Mouse (Mus musculus): ENCODE measurements around the gene Amz1. TPM values are rescaled to one million over a fixed set of nuclear protein-coding genes. Genes with fewer than 3 reads are reported as not detected.

The Amz1 gene
- total and polyA plus RNA-seq, 2 experiments from 2014 or later, result 0.08 to 0.94 TPM

GRCm38 (mm10) chr5:140735297-140735696 lies 11.4 kb downstream of the Amz1 start:
- TF ChIP-seq EP300 (IDR thresholded peaks at IDR 0.05; ENCODE audit: low read depth), result no peak
- H3K9me3 ChIP-seq (replicated peaks; ENCODE audit: control insufficient read depth, low read length), result no peaks in the 10 kb centered on the region
- no peaks in the 10 kb centered on the region for H3K36me3 ChIP-seq (replicated peaks; ENCODE audit: control insufficient read depth, insufficient read depth, low read length)
- H3K27me3 ChIP-seq (ENCODE audit: control insufficient read depth, insufficient read depth, low read length), result peaks cover 26% of the 10 kb centered on the region
- 0% methylated on average over 22 of the region's 22 CpGs for WGBS
- peaks cover 6% of the 10 kb centered on the region for H3K4me1 ChIP-seq (ENCODE audit: control insufficient read depth, insufficient read depth)
- H3K4me2 ChIP-seq (ENCODE audit: low read depth, low read length), result peak overlapping the region; percentile 56
- H3K4me3 ChIP-seq (ENCODE audit: low read depth, low read length), result peak overlapping the region; percentile 33
- no peak overlapping the region for H3K27ac ChIP-seq (ENCODE audit: low read depth)
- no peak overlapping the region; the same call in 1 of the 2 replicates for H3K9ac ChIP-seq (replicated peaks; ENCODE audit: low read depth, low read length)
- ATAC-seq (ENCODE audit: insufficient read depth, low read depth) (no peak; the same call in 1 of the 2 replicates), DNase-seq (ENCODE audit: low spot score) (peak; percentile 33)

GRCm38 (mm10) chr5:140736166-140736565 lies 12.2 kb downstream of the Amz1 start:
- TF ChIP-seq EP300 (IDR thresholded peaks at IDR 0.05; ENCODE audit: low read depth), result no peak
- TF ChIP-seq CTCF (IDR thresholded peaks at IDR 0.05; ENCODE audit: low read depth), result no peak
- H3K27ac ChIP-seq (ENCODE audit: low read depth), result no peak overlapping the region
- H3K9me3 ChIP-seq (replicated peaks; ENCODE audit: control insufficient read depth, low read length), result no peaks in the 10 kb centered on the region
- peaks cover 26% of the 10 kb centered on the region for H3K27me3 ChIP-seq (ENCODE audit: control insufficient read depth, insufficient read depth, low read length)
- DNase-seq (ENCODE audit: low spot score) (no peak), ATAC-seq (ENCODE audit: insufficient read depth, low read depth) (no peak)
- no peaks in the 10 kb centered on the region for H3K36me3 ChIP-seq (replicated peaks; ENCODE audit: control insufficient read depth, insufficient read depth, low read length)
- H3K4me3 ChIP-seq (ENCODE audit: low read depth, low read length), result no peak overlapping the region
- H3K4me2 ChIP-seq (ENCODE audit: low read depth, low read length), result no peak overlapping the region; the same call in 1 of the 2 replicates
- peaks cover 6% of the 10 kb centered on the region for H3K4me1 ChIP-seq (ENCODE audit: control insufficient read depth, insufficient read depth)
- no peak overlapping the region for H3K9ac ChIP-seq (replicated peaks; ENCODE audit: low read depth, low read length)
- WGBS, result 16% methylated on average over 12 of the region's 13 CpGs

- H3K27ac ChIP-seq (ENCODE audit: low read depth), result no peak overlapping the region
- H3K27me3 ChIP-seq (ENCODE audit: control insufficient read depth, insufficient read depth, low read length), result peaks cover 23% of the 10 kb centered on the region
- H3K4me1 ChIP-seq (ENCODE audit: control insufficient read depth, insufficient read depth), result peaks cover 6% of the 10 kb centered on the region
- H3K4me2 ChIP-seq (ENCODE audit: low read depth, low read length), result no peak overlapping the region
- TF ChIP-seq EP300 (IDR thresholded peaks at IDR 0.05; ENCODE audit: low read depth), result no peak
- no peak for TF ChIP-seq CTCF (IDR thresholded peaks at IDR 0.05; ENCODE audit: low read depth)
- no peaks in the 10 kb centered on the region for H3K36me3 ChIP-seq (replicated peaks; ENCODE audit: control insufficient read depth, insufficient read depth, low read length)
- H3K9ac ChIP-seq (replicated peaks; ENCODE audit: low read depth, low read length), result no peak overlapping the region
- DNase-seq (ENCODE audit: low spot score), result no peak
- 70% methylated on average over 12 of the region's 12 CpGs for WGBS
- no peak for ATAC-seq (ENCODE audit: insufficient read depth, low read depth)
- no peaks in the 10 kb centered on the region for H3K9me3 ChIP-seq (replicated peaks; ENCODE audit: control insufficient read depth, low read length)
- H3K4me3 ChIP-seq (ENCODE audit: low read depth, low read length), result no peak overlapping the region
Observed at GRCm38 (mm10) chr5:140739813-140740212, 15.9 kb downstream of the Amz1 start.

GRCm38 (mm10) chr5:140741040-140741439 lies 17.1 kb downstream of the Amz1 start:
- 60% methylated on average over 11 of the region's 11 CpGs for WGBS

GRCm38 (mm10) chr5:140741877-140742276 lies 17.9 kb downstream of the Amz1 start:
- Histone ChIP-seq H3K4me2 (ENCODE audit: low read depth, low read length) (no peak overlapping the region), H3K4me1 (ENCODE audit: control insufficient read depth, insufficient read depth) (no peaks in the 10 kb centered on the region), H3K9me3 (replicated peaks; ENCODE audit: control insufficient read depth, low read length) (no peaks in the 10 kb centered on the region), H3K4me3 (ENCODE audit: low read depth, low read length) (no peak overlapping the region), H3K27ac (ENCODE audit: low read depth) (no peak overlapping the region), H3K27me3 (ENCODE audit: control insufficient read depth, insufficient read depth, low read length) (peaks cover 4% of the 10 kb centered on the region; the same call in 1 of the 2 replicates), H3K36me3 (replicated peaks; ENCODE audit: control insufficient read depth, insufficient read depth, low read length) (no peaks in the 10 kb centered on the region), H3K9ac (replicated peaks; ENCODE audit: low read depth, low read length) (no peak overlapping the region)
- ATAC-seq (ENCODE audit: insufficient read depth, low read depth), result no peak
- TF ChIP-seq CTCF (IDR thresholded peaks at IDR 0.05; ENCODE audit: low read depth) (peak; percentile 30), EP300 (IDR thresholded peaks at IDR 0.05; ENCODE audit: low read depth) (no peak)
- DNase-seq (ENCODE audit: low spot score), result no peak

More at GRCm38 (mm10) chr5:140741040-140741439, 17.1 kb downstream of the Amz1 start:
- no peak for ATAC-seq (ENCODE audit: insufficient read depth, low read depth)
- H3K27ac ChIP-seq (ENCODE audit: low read depth), result no peak overlapping the region
- no peak overlapping the region for H3K9ac ChIP-seq (replicated peaks; ENCODE audit: low read depth, low read length)
- DNase-seq (ENCODE audit: low spot score), result no peak
- peaks cover 11% of the 10 kb centered on the region; the same call in 1 of the 2 replicates for H3K27me3 ChIP-seq (ENCODE audit: control insufficient read depth, insufficient read depth, low read length)
- no peaks in the 10 kb centered on the region for H3K36me3 ChIP-seq (replicated peaks; ENCODE audit: control insufficient read depth, insufficient read depth, low read length)
- H3K4me1 ChIP-seq (ENCODE audit: control insufficient read depth, insufficient read depth), result no peaks in the 10 kb centered on the region
- no peaks in the 10 kb centered on the region for H3K9me3 ChIP-seq (replicated peaks; ENCODE audit: control insufficient read depth, low read length)
- H3K4me3 ChIP-seq (ENCODE audit: low read depth, low read length), result no peak overlapping the region
- no peak for TF ChIP-seq EP300 (IDR thresholded peaks at IDR 0.05; ENCODE audit: low read depth)
- no peak for TF ChIP-seq CTCF (IDR thresholded peaks at IDR 0.05; ENCODE audit: low read depth)
- no peak overlapping the region for H3K4me2 ChIP-seq (ENCODE audit: low read depth, low read length)

GRCm38 (mm10) chr5:140743706-140744131 lies 19.8 kb downstream of the Amz1 start:
- Histone ChIP-seq H3K4me2 (ENCODE audit: low read depth, low read length) (no peak overlapping the region), H3K36me3 (replicated peaks; ENCODE audit: control insufficient read depth, insufficient read depth, low read length) (no peaks in the 10 kb centered on the region), H3K4me3 (ENCODE audit: low read depth, low read length) (no peak overlapping the region), H3K27ac (ENCODE audit: low read depth) (no peak overlapping the region), H3K27me3 (ENCODE audit: control insufficient read depth, insufficient read depth, low read length) (no peaks in the 10 kb centered on the region), H3K9me3 (replicated peaks; ENCODE audit: control insufficient read depth, low read length) (no peaks in the 10 kb centered on the region), H3K4me1 (ENCODE audit: control insufficient read depth, insufficient read depth) (no peaks in the 10 kb centered on the region), H3K9ac (replicated peaks; ENCODE audit: low read depth, low read length) (no peak overlapping the region)
- ATAC-seq (ENCODE audit: insufficient read depth, low read depth) (no peak), DNase-seq (ENCODE audit: low spot score) (no peak)
- TF ChIP-seq EP300 (IDR thresholded peaks at IDR 0.05; ENCODE audit: low read depth), result no peak
- no peak; the same call in 1 of the 2 replicates for TF ChIP-seq CTCF (IDR thresholded peaks at IDR 0.05; ENCODE audit: low read depth)
- 25% methylated on average over 12 of the region's 12 CpGs for WGBS
